Mouse (Mus musculus): ENCODE measurements around the gene Cstad. TPM values are rescaled to one million over a fixed set of nuclear protein-coding genes. Genes with fewer than 3 reads are reported as not detected.

Cstad gene
- polyA plus RNA-seq, 1 experiment, result 0.51 TPM

- no peaks in the 10 kb centered on the region for H3K36me3 ChIP-seq (ENCODE audit: control insufficient read depth, insufficient read depth, low read length)
- peaks cover 10% of the 10 kb centered on the region for H3K4me1 ChIP-seq (ENCODE audit: control insufficient read depth, insufficient read depth, low read length)
- no peaks in the 10 kb centered on the region for H3K27me3 ChIP-seq (ENCODE audit: control insufficient read depth, insufficient read depth, low read length)
- H3K4me3 ChIP-seq (ENCODE audit: control insufficient read depth, low read depth, low read length), result no peak overlapping the region
- H3K27ac ChIP-seq (ENCODE audit: control insufficient read depth, insufficient read depth, low read depth, low read length), result no peak overlapping the region
- TF ChIP-seq CTCF (IDR thresholded peaks at IDR 0.05; ENCODE audit: control insufficient read depth, insufficient read depth, insufficient replicate concordance, low read depth, low read length) (no peak), POLR2A (IDR thresholded peaks at IDR 0.05; ENCODE audit: control insufficient read depth, low read depth, low read length) (no peak)
These were observed 21.6 kb downstream of the Cstad start for GRCm38 (mm10) chr2:30616464-30616863.

- no peaks in the 10 kb centered on the region for H3K27me3 ChIP-seq (ENCODE audit: control insufficient read depth, insufficient read depth, low read length)
- no peaks in the 10 kb centered on the region for H3K36me3 ChIP-seq (ENCODE audit: control insufficient read depth, insufficient read depth, low read length)
- H3K4me3 ChIP-seq (ENCODE audit: control insufficient read depth, low read depth, low read length), result no peak overlapping the region
- no peak for TF ChIP-seq POLR2A (IDR thresholded peaks at IDR 0.05; ENCODE audit: control insufficient read depth, low read depth, low read length)
- no peak for TF ChIP-seq CTCF (IDR thresholded peaks at IDR 0.05; ENCODE audit: control insufficient read depth, insufficient read depth, insufficient replicate concordance, low read depth, low read length)
- H3K4me1 ChIP-seq (ENCODE audit: control insufficient read depth, insufficient read depth, low read length), result peaks cover 7% of the 10 kb centered on the region; the same call in 1 of the 2 replicates
- no peak overlapping the region for H3K27ac ChIP-seq (ENCODE audit: control insufficient read depth, insufficient read depth, low read depth, low read length)
These were observed 23.8 kb downstream of the Cstad start for GRCm38 (mm10) chr2:30618487-30619248.

- H3K27ac ChIP-seq (ENCODE audit: control insufficient read depth, insufficient read depth, low read depth, low read length), result no peak overlapping the region
- H3K27me3 ChIP-seq (ENCODE audit: control insufficient read depth, insufficient read depth, low read length), result no peaks in the 10 kb centered on the region
- TF ChIP-seq CTCF (IDR thresholded peaks at IDR 0.05; ENCODE audit: control insufficient read depth, insufficient read depth, insufficient replicate concordance, low read depth, low read length), result no peak
- TF ChIP-seq POLR2A (IDR thresholded peaks at IDR 0.05; ENCODE audit: control insufficient read depth, low read depth, low read length), result no peak
- peaks cover 12% of the 10 kb centered on the region for H3K4me1 ChIP-seq (ENCODE audit: control insufficient read depth, insufficient read depth, low read length)
- H3K36me3 ChIP-seq (ENCODE audit: control insufficient read depth, insufficient read depth, low read length), result no peaks in the 10 kb centered on the region
- no peak overlapping the region for H3K4me3 ChIP-seq (ENCODE audit: control insufficient read depth, low read depth, low read length)
These were observed 29.0 kb downstream of the Cstad start for GRCm38 (mm10) chr2:30623873-30624272.

- H3K27ac ChIP-seq (ENCODE audit: control insufficient read depth, insufficient read depth, low read depth, low read length), result no peak overlapping the region
- no peak for TF ChIP-seq POLR2A (IDR thresholded peaks at IDR 0.05; ENCODE audit: control insufficient read depth, low read depth, low read length)
- peaks cover 12% of the 10 kb centered on the region for H3K4me1 ChIP-seq (ENCODE audit: control insufficient read depth, insufficient read depth, low read length)
- no peaks in the 10 kb centered on the region for H3K27me3 ChIP-seq (ENCODE audit: control insufficient read depth, insufficient read depth, low read length)
- no peaks in the 10 kb centered on the region for H3K36me3 ChIP-seq (ENCODE audit: control insufficient read depth, insufficient read depth, low read length)
- peak overlapping the region; percentile 6; the same call in 1 of the 2 replicates for H3K4me3 ChIP-seq (ENCODE audit: control insufficient read depth, low read depth, low read length)
These were observed 30.5 kb downstream of the Cstad start for GRCm38 (mm10) chr2:30625296-30625826.

- no peaks in the 10 kb centered on the region for H3K36me3 ChIP-seq (ENCODE audit: control insufficient read depth, insufficient read depth, low read length)
- no peaks in the 10 kb centered on the region for H3K27me3 ChIP-seq (ENCODE audit: control insufficient read depth, insufficient read depth, low read length)
- peaks cover 12% of the 10 kb centered on the region for H3K4me1 ChIP-seq (ENCODE audit: control insufficient read depth, insufficient read depth, low read length)
- H3K27ac ChIP-seq (ENCODE audit: control insufficient read depth, insufficient read depth, low read depth, low read length), result no peak overlapping the region
- TF ChIP-seq CTCF (IDR thresholded peaks at IDR 0.05; ENCODE audit: control insufficient read depth, insufficient read depth, insufficient replicate concordance, low read depth, low read length), result no peak
- TF ChIP-seq POLR2A (IDR thresholded peaks at IDR 0.05; ENCODE audit: control insufficient read depth, low read depth, low read length), result no peak
- H3K4me3 ChIP-seq (ENCODE audit: control insufficient read depth, low read depth, low read length), result peak overlapping the region; percentile 6
These were observed 31.3 kb downstream of the Cstad start for GRCm38 (mm10) chr2:30626058-30626675.

- no peak overlapping the region for H3K27ac ChIP-seq (ENCODE audit: control insufficient read depth, insufficient read depth, low read depth, low read length)
- no peaks in the 10 kb centered on the region for H3K27me3 ChIP-seq (ENCODE audit: control insufficient read depth, insufficient read depth, low read length)
- TF ChIP-seq POLR2A (IDR thresholded peaks at IDR 0.05; ENCODE audit: control insufficient read depth, low read depth, low read length), result no peak
- TF ChIP-seq CTCF (IDR thresholded peaks at IDR 0.05; ENCODE audit: control insufficient read depth, insufficient read depth, insufficient replicate concordance, low read depth, low read length), result no peak
- no peak overlapping the region for H3K4me3 ChIP-seq (ENCODE audit: control insufficient read depth, low read depth, low read length)
- H3K4me1 ChIP-seq (ENCODE audit: control insufficient read depth, insufficient read depth, low read length), result peaks cover 12% of the 10 kb centered on the region
- H3K36me3 ChIP-seq (ENCODE audit: control insufficient read depth, insufficient read depth, low read length), result no peaks in the 10 kb centered on the region
These were observed 32.5 kb downstream of the Cstad start for GRCm38 (mm10) chr2:30627338-30627737.

- Histone ChIP-seq H3K36me3 (ENCODE audit: control insufficient read depth, insufficient read depth, low read length) (no peaks in the 10 kb centered on the region), H3K4me3 (ENCODE audit: control insufficient read depth, low read depth, low read length) (no peak overlapping the region), H3K4me1 (ENCODE audit: control insufficient read depth, insufficient read depth, low read length) (peaks cover 12% of the 10 kb centered on the region), H3K27me3 (ENCODE audit: control insufficient read depth, insufficient read depth, low read length) (no peaks in the 10 kb centered on the region), H3K27ac (ENCODE audit: control insufficient read depth, insufficient read depth, low read depth, low read length) (no peak overlapping the region)
- TF ChIP-seq POLR2A (IDR thresholded peaks at IDR 0.05; ENCODE audit: control insufficient read depth, low read depth, low read length), result no peak
- TF ChIP-seq CTCF (IDR thresholded peaks at IDR 0.05; ENCODE audit: control insufficient read depth, insufficient read depth, insufficient replicate concordance, low read depth, low read length), result no peak
These were observed 33.5 kb downstream of the Cstad start for GRCm38 (mm10) chr2:30628374-30628773.
